Mouse (Mus musculus): Measurements from ENCODE around the gene Sec13.

Gene Sec13

GRCm38 (mm10) chr6:113740236-113741217, at the start of gene Sec13:
Sec13 (minus strand) TSS chr6:113740743.
- in situ Hi-C loops (cut with MboI, MseI), result no loop called here

- in situ Hi-C loops (cut with MboI, MseI), result no loop called here
Observed at GRCm38 (mm10) chr6:113787459-113787968, 47.0 kb upstream of the Sec13 start.

- in situ Hi-C loops (cut with MboI, MseI), result no loop called here
Observed at GRCm38 (mm10) chr6:113785658-113786057, 45.1 kb upstream of the Sec13 start.

- in situ Hi-C loops (cut with MboI, MseI), result no loop called here
Observed at GRCm38 (mm10) chr6:113778229-113778753, 37.7 kb upstream of the Sec13 start.

GRCm38 (mm10) chr6:113768804-113769203, 28.3 kb upstream of the Sec13 start:
- in situ Hi-C loops (cut with MboI, MseI), result no loop called here

- in situ Hi-C loops (cut with MboI, MseI), result loop anchor here (5.0 kb wide), 1 partner anchor 311 kb away; no protein-coding TSS in a partner anchor
Observed at GRCm38 (mm10) chr6:113761644-113762043, 21.1 kb upstream of the Sec13 start.

GRCm38 (mm10) chr6:113749119-113749685, 8.7 kb upstream of the Sec13 start:
- in situ Hi-C loops (cut with MboI, MseI), result no loop called here

- in situ Hi-C loops (cut with MboI, MseI), result no loop called here
Observed at GRCm38 (mm10) chr6:113748351-113748750, 7.8 kb upstream of the Sec13 start.

GRCm38 (mm10) chr6:113747284-113747683, 6.7 kb upstream of the Sec13 start:
- in situ Hi-C loops (cut with MboI, MseI), result no loop called here

- in situ Hi-C loops (cut with MboI, MseI), result no loop called here
Observed at GRCm38 (mm10) chr6:113745117-113745516, 4.6 kb upstream of the Sec13 start.

GRCm38 (mm10) chr6:113743111-113743510, 2.6 kb upstream of the Sec13 start:
- in situ Hi-C loops (cut with MboI, MseI), result no loop called here

GRCm38 (mm10) chr6:113742321-113742720, 1.8 kb upstream of the Sec13 start:
- in situ Hi-C loops (cut with MboI, MseI), result no loop called here

GRCm38 (mm10) chr6:113741425-113741824, 882 bp upstream of the Sec13 start:
- in situ Hi-C loops (cut with MboI, MseI), result no loop called here

GRCm38 (mm10) chr6:113737318-113738046, 3.1 kb downstream of the Sec13 start:
- in situ Hi-C loops (cut with MboI, MseI), result no loop called here

GRCm38 (mm10) chr6:113731296-113731695, 9.2 kb downstream of the Sec13 start:
- in situ Hi-C loops (cut with MboI, MseI), result no loop called here

- in situ Hi-C loops (cut with MboI, MseI), result no loop called here
Observed at GRCm38 (mm10) chr6:113728181-113728580, 12.4 kb downstream of the Sec13 start.

GRCm38 (mm10) chr6:113721061-113721460, 19.5 kb downstream of the Sec13 start:
- in situ Hi-C loops (cut with MboI, MseI), result no loop called here

GRCm38 (mm10) chr6:113719878-113720277, 20.7 kb downstream of the Sec13 start, which contains the start of gene Ghrl:
Ghrl (minus strand) TSS chr6:113719880.
- in situ Hi-C loops (cut with MboI, MseI), result loop anchor here (10.0 kb wide), 1 partner anchor 585 kb away; no protein-coding TSS in a partner anchor

- in situ Hi-C loops (cut with MboI, MseI), result loop anchor here (10.0 kb wide), 1 partner anchor 583 kb away; no protein-coding TSS in a partner anchor
Observed at GRCm38 (mm10) chr6:113717541-113717940, 23.0 kb downstream of the Sec13 start.

- in situ Hi-C loops (cut with MboI, MseI), result loop anchor here (10.0 kb wide), 1 partner anchor 580 kb away; no protein-coding TSS in a partner anchor
Observed at GRCm38 (mm10) chr6:113714797-113715196, 25.7 kb downstream of the Sec13 start.

- in situ Hi-C loops (cut with MboI, MseI), result loop anchor here (10.0 kb wide), 1 partner anchor 579 kb away; no protein-coding TSS in a partner anchor
Observed at GRCm38 (mm10) chr6:113714276-113714675, 26.3 kb downstream of the Sec13 start.

Data from regulatory T cell (primary cell).